Mouse (Mus musculus) limb, embryonic 12.5 days (tissue): ENCODE results near the gene Tcf7l1. TPM values are rescaled to one million over a fixed set of nuclear protein-coding genes. Genes with fewer than 3 reads are reported as not detected.

ENCODE experiments used
- ATAC-seq: fragments of 200-750 bp; cut with Nextera tagmentation; 2 replicates; pipeline ENCODE4 v1.8.0; 2017; ENCODE audit warnings: low read depth, moderate TSS enrichment; ENCODE audit not compliant: insufficient number of reproducible peaks, insufficient read depth, low FRiP score, low TSS enrichment
- H3K27ac ChIP-seq: fragments of 300-500 bp; sonication (generic); 2 replicates; pipeline ENCODE4 v1.5.1; 2016; ENCODE audit warnings: mild to moderate bottlenecking, moderate library complexity
- H3K27me3 ChIP-seq: fragments of 300-500 bp; sonication (generic); 2 replicates; pipeline ENCODE4 v1.6.1; 2016; ENCODE audit warnings: mild to moderate bottlenecking, moderate library complexity
- H3K36me3 ChIP-seq: fragments of 300-500 bp; sonication (generic); 2 replicates; pipeline ENCODE4 v1.6.1; 2016; ENCODE audit warnings: mild to moderate bottlenecking, moderate library complexity
- H3K4me1 ChIP-seq: fragments of 300-500 bp; sonication (generic); replicated peaks from 2 replicates; pipeline ENCODE4 v1.6.1; 2016
- H3K4me2 ChIP-seq: fragments of 300-500 bp; sonication (generic); 2 replicates; pipeline ENCODE4 v1.6.1; 2016; ENCODE audit warnings: mild to moderate bottlenecking, moderate library complexity
- H3K4me3 ChIP-seq: fragments of 300-500 bp; sonication (generic); replicated peaks from 2 replicates; pipeline ENCODE4 v1.5.1; 2016; ENCODE audit warnings: mild to moderate bottlenecking
- H3K9ac ChIP-seq: fragments of 300-500 bp; sonication (generic); replicated peaks from 2 replicates; pipeline ENCODE4 v1.6.1; 2016; ENCODE audit warnings: mild to moderate bottlenecking, moderate library complexity
- H3K9me3 ChIP-seq: fragments of 300-500 bp; sonication (generic); 2 replicates; pipeline ENCODE4 v1.6.1; 2016; ENCODE audit warnings: mild to moderate bottlenecking, moderate library complexity
- WGBS: fragments of 180-500 bp; shearing (Covaris S2); methylation state at CpG from one replicate; pipeline ENCODE4 v1.1.7; 2016; 5-methylcytosine and 5-hydroxymethylcytosine counted together
- polyA plus RNA-seq: library from polyadenylated mRNA; unstranded; fragments of >200 nt; fragmentation: Nextera tagmentation; extraction: Ambion mirVana; gene quantifications from 2 replicates; pipeline ENCODE4 v1.2.1, GENCODE M21; 2016

The Tcf7l1 gene
- polyA plus RNA-seq, 1 experiment from 2014 or later: 49.3 TPM

DNA sequence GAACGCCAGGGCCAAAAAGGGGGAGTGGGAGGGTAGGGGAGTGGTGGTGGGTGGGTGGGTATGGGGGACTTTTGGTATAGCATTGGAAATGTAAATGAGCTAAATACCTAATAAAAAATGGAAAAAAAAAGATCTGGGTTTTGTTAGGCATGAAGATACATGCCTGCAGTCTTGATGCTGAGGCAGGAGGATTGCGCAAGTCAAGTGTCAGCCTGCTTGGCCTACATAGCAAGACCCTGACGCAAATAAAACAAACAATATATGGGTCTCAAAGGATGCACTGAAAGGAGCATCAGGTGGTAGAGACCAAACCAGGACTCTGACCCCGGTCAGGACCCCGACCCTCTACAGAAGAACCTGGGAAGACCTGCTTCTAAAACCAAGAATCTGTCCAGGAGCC lies 90.5 kb downstream of the Tcf7l1 start:
- ATAC-seq: no peak
- no peaks in the 10 kb centered on the region for H3K9me3 ChIP-seq
- no peak overlapping the region for H3K9ac ChIP-seq
- 98% methylated on average over 5 of the region's 5 CpGs for WGBS
- H3K4me1 ChIP-seq: peaks cover 48% of the 10 kb centered on the region
- no peaks in the 10 kb centered on the region for H3K27me3 ChIP-seq
- H3K27ac ChIP-seq: no peak overlapping the region
- H3K4me3 ChIP-seq: no peak overlapping the region
- peaks cover 23% of the 10 kb centered on the region; the same call in 1 of the 2 replicates for H3K36me3 ChIP-seq
- no peak overlapping the region for H3K4me2 ChIP-seq

DNA sequence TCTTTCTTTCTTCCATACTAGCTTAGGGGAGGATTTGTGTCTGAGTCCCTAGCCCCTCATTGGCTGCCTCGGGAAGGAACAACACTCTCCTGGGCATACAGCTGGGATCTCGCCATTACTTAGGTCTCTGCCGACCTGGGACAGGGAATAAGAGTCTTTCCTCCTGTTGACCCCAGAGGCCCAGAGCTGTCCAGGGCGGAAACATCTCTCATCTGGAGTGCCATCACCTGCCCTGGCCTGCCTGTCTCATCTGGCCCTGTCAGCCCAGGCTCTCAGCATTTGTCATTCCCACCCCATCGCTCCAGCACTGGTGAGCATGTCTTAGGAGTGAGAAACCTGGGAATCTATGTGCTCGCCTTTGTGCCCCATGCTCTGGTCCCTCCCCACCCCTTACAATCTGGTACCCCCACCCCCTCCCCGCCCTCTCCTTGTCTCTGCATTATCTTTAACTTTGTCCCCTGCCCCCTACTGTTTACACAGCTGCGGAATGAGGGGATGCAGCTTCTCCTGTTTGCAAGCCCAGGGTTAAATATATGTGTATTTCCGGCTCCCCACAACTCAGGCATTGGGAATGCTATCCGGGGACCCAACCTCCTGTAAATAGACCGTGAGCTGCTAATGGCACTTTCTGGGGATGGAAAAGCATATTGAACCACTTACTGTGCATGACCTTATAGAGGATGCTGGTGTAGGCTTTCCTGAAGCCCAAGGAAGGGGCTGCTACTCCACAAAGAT lies 92.3 kb downstream of the Tcf7l1 start:
- no peaks in the 10 kb centered on the region for H3K27me3 ChIP-seq
- H3K36me3 ChIP-seq: peaks cover 8% of the 10 kb centered on the region; the same call in 1 of the 2 replicates
- H3K4me2 ChIP-seq: peak overlapping the region; percentile 14; the same call in 1 of the 2 replicates
- H3K9ac ChIP-seq: no peak overlapping the region
- WGBS: 24% methylated on average over 11 of the region's 11 CpGs
- H3K27ac ChIP-seq: peak overlapping the region; percentile 60
- H3K4me3 ChIP-seq: no peak overlapping the region
- peaks cover 66% of the 10 kb centered on the region for H3K4me1 ChIP-seq
- peak; percentile 43 for ATAC-seq
- H3K9me3 ChIP-seq: no peaks in the 10 kb centered on the region

DNA sequence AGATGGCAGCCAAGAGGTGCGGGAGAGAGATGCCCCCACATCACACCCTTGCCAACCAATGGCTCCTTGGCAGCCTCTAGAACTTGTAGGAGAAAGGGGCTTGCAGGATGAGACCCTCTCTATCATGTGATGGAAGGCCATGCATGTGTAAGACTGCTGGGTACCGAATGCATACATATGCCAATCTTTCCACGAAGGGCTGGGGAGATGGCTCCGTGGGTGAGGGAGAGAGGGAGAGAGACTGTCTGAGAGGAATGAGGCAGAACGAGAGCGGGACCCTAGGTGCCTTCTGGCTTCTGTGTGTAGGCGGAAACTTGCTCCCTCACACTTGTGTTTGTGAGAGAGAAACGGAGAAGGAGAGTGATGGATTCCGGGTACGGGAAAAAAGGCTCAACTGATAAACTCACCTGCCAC lies 94.3 kb downstream of the Tcf7l1 start:
- peaks cover 84% of the 10 kb centered on the region for H3K4me1 ChIP-seq
- H3K27ac ChIP-seq: peak overlapping the region; percentile 24; the same call in 1 of the 2 replicates
- no peaks in the 10 kb centered on the region for H3K27me3 ChIP-seq
- H3K4me2 ChIP-seq: no peak overlapping the region
- no peak overlapping the region for H3K9ac ChIP-seq
- no peaks in the 10 kb centered on the region for H3K9me3 ChIP-seq
- ATAC-seq: no peak
- no peak overlapping the region for H3K4me3 ChIP-seq
- WGBS: 66% methylated on average over 10 of the region's 10 CpGs
- H3K36me3 ChIP-seq: 0 out of 2 replicates have a peak, but pooled peaks cover 4% of the 10 kb centered on the region

- Histone ChIP-seq H3K27me3 (no peaks in the 10 kb centered on the region), H3K9me3 (no peaks in the 10 kb centered on the region), H3K36me3 (0 out of 2 replicates have a peak, but pooled peaks cover 4% of the 10 kb centered on the region), H3K4me1 (peaks cover 84% of the 10 kb centered on the region), H3K27ac (peak overlapping the region; percentile 24), H3K4me3 (no peak overlapping the region), H3K4me2 (no peak overlapping the region), H3K9ac (no peak overlapping the region)
- WGBS: 75% methylated on average over 5 of the region's 5 CpGs
- ATAC-seq: no peak
These were observed 94.8 kb downstream of the Tcf7l1 start for GRCm38 (mm10) chr6:72694047-72694790.

- 56% methylated on average over 6 of the region's 6 CpGs for WGBS
These were observed 96.6 kb downstream of the Tcf7l1 start for GRCm38 (mm10) chr6:72692469-72692868.

DNA sequence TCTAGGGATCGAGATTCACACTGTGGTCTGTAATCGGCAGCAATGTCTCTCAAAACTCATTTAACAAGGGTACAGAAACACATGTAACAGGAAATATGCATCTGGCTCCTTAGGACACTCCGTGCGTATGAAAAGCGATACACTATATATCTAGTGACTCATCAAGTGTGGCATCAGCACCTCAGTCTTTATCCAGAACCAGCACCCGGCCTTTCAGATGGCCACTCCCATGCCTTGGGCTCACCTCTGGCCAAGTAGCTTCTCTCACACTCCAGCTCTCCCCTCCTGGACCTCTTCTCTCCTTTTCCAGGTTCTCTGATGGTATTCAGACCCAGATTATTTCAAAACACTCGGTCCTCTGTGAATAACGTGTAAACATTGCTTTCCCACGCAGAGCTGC lies 97.5 kb downstream of the Tcf7l1 start:
- no peak overlapping the region for H3K4me2 ChIP-seq
- peaks cover 94% of the 10 kb centered on the region for H3K4me1 ChIP-seq
- H3K4me3 ChIP-seq: no peak overlapping the region
- no peak overlapping the region for H3K9ac ChIP-seq
- no peak for ATAC-seq
- peaks cover 9% of the 10 kb centered on the region; the same call in 1 of the 2 replicates for H3K36me3 ChIP-seq
- WGBS: 89% methylated on average over 9 of the region's 9 CpGs
- H3K9me3 ChIP-seq: no peaks in the 10 kb centered on the region
- no peak overlapping the region for H3K27ac ChIP-seq
- H3K27me3 ChIP-seq: no peaks in the 10 kb centered on the region

More at GRCm38 (mm10) chr6:72692469-72692868, 96.6 kb downstream of the Tcf7l1 start:
- peaks cover 94% of the 10 kb centered on the region for H3K4me1 ChIP-seq
- no peak overlapping the region for H3K4me3 ChIP-seq
- no peaks in the 10 kb centered on the region for H3K27me3 ChIP-seq
- no peak overlapping the region for H3K4me2 ChIP-seq
- H3K36me3 ChIP-seq: peaks cover 9% of the 10 kb centered on the region; the same call in 1 of the 2 replicates
- H3K27ac ChIP-seq: no peak overlapping the region; the same call in 1 of the 2 replicates
- no peaks in the 10 kb centered on the region for H3K9me3 ChIP-seq
- ATAC-seq: no peak
- no peak overlapping the region for H3K9ac ChIP-seq

- Histone ChIP-seq H3K27ac (peak overlapping the region; percentile 76), H3K4me1 (peaks cover 94% of the 10 kb centered on the region), H3K4me3 (no peak overlapping the region), H3K9me3 (no peaks in the 10 kb centered on the region), H3K9ac (no peak overlapping the region), H3K36me3 (peaks cover 9% of the 10 kb centered on the region; the same call in 1 of the 2 replicates), H3K4me2 (no peak overlapping the region), H3K27me3 (no peaks in the 10 kb centered on the region)
- ATAC-seq: no peak
- WGBS: 67% methylated on average over 10 of the region's 10 CpGs
These were observed 98.5 kb downstream of the Tcf7l1 start for GRCm38 (mm10) chr6:72690595-72690994.

DNA sequence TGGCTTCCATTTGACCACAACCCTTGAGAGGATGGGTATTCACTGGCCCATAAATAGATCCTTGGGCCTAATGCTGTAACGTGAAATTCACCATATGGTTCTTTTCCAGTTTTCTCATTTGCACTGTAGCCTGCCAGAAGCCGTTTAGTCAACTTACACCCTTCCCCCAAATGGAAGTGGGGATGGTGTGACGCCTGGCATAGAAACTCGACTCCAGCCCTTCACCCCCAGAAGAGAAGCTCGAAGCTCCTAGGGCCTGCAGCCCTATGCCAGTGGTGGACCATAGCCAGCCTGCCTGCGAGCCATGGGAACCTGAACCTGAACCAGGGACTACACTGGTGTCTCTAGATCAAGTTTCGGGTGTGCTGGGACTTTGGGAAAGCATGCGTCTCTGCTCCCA lies 99.1 kb downstream of the Tcf7l1 start:
- H3K4me3 ChIP-seq: no peak overlapping the region
- H3K9me3 ChIP-seq: no peaks in the 10 kb centered on the region
- H3K27ac ChIP-seq: peak overlapping the region; percentile 76
- peaks cover 9% of the 10 kb centered on the region; the same call in 1 of the 2 replicates for H3K36me3 ChIP-seq
- H3K9ac ChIP-seq: no peak overlapping the region
- WGBS: 51% methylated on average over 8 of the region's 8 CpGs
- no peak overlapping the region for H3K4me2 ChIP-seq
- H3K4me1 ChIP-seq: peaks cover 94% of the 10 kb centered on the region
- H3K27me3 ChIP-seq: no peaks in the 10 kb centered on the region
- ATAC-seq: 0 out of 2 replicates have a peak, but pooled peaks have one; percentile 41

DNA sequence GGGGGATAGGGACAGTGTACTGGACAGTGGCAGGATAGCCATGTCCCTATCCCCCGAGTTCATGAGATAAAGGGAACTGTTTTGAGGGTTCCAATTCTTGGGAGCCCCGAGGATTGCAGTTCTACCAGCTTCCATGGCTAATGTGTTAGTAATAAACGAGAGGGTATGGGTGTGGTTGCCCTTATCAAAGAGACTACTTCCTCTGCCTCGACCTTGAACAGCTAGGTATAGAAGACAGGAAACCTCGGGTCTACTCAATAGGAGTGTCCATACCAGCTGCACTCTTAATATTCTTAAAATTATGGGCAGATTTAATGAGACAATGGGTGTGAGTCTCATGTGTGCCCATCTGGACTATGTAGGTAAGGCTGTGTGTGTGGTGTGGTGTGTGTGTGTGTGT lies 100.0 kb downstream of the Tcf7l1 start:
- H3K9me3 ChIP-seq: no peaks in the 10 kb centered on the region
- H3K27ac ChIP-seq: peak overlapping the region; percentile 76
- H3K4me1 ChIP-seq: peaks cover 95% of the 10 kb centered on the region
- WGBS: 79% methylated on average over 5 of the region's 5 CpGs
- no peak overlapping the region for H3K9ac ChIP-seq
- no peak for ATAC-seq
- H3K4me3 ChIP-seq: no peak overlapping the region
- peaks cover 9% of the 10 kb centered on the region; the same call in 1 of the 2 replicates for H3K36me3 ChIP-seq
- H3K4me2 ChIP-seq: no peak overlapping the region
- H3K27me3 ChIP-seq: no peaks in the 10 kb centered on the region

DNA sequence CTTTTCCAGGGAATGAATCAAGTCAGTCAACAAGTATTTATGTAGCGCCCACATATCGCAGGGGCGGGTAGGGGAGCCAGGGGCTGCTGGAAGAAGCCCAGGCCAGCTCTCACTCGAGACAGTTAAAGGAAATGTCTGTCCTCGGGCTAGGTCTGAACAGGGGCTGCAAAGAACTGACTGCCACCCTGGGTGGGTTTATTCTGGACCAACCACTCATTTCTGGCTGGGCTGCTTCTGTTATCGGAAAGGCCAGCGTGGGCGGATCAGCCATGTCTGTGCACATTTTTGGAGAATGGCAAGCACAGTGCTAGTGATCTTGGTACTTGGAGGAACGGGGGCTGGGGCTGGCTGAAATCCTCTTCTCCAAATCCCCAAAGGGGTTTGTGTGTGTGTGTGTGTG lies 103.9 kb downstream of the Tcf7l1 start:
- no peaks in the 10 kb centered on the region for H3K9me3 ChIP-seq
- peak overlapping the region; percentile 62 for H3K27ac ChIP-seq
- H3K4me1 ChIP-seq: peaks cover 89% of the 10 kb centered on the region
- peaks cover 8% of the 10 kb centered on the region; the same call in 1 of the 2 replicates for H3K36me3 ChIP-seq
- H3K27me3 ChIP-seq: no peaks in the 10 kb centered on the region
- WGBS: 66% methylated on average over 9 of the region's 9 CpGs
- H3K4me2 ChIP-seq: no peak overlapping the region
- H3K4me3 ChIP-seq: no peak overlapping the region
- ATAC-seq: no peak
- H3K9ac ChIP-seq: no peak overlapping the region

GRCm38 (mm10) chr6:72684260-72684805 lies 104.7 kb downstream of the Tcf7l1 start:
- Histone ChIP-seq H3K4me3 (no peak overlapping the region), H3K36me3 (peaks cover 8% of the 10 kb centered on the region; the same call in 1 of the 2 replicates), H3K27ac (0 out of 2 replicates have a peak overlapping the region, but pooled peaks have one; percentile 23), H3K27me3 (no peaks in the 10 kb centered on the region), H3K9ac (no peak overlapping the region), H3K4me2 (no peak overlapping the region), H3K4me1 (peaks cover 89% of the 10 kb centered on the region), H3K9me3 (no peaks in the 10 kb centered on the region)
- 68% methylated on average over 4 of the region's 4 CpGs for WGBS
- ATAC-seq: no peak
